Mouse (Mus musculus) lung, embryonic 14.5 days (tissue): ENCODE results near the gene Ift122. TPM values are rescaled to one million over a fixed set of nuclear protein-coding genes. Genes with fewer than 3 reads are reported as not detected.
"Not testable (repeated sequence)": the region's sequence is repeated elsewhere in the genome, so short reads cannot be mapped to it uniquely, and the experiment has no call there.

Experiments used
- ATAC-seq: fragments of 200-750 bp; cut with Nextera tagmentation; 2 replicates; pipeline ENCODE4 v1.8.0; 2017; ENCODE audit warnings: mild to moderate bottlenecking, moderate TSS enrichment, moderate library complexity; ENCODE audit not compliant: insufficient read depth
- DNase-seq: peaks from one replicate; pipeline ENCODE4 v3.0.0-alpha.2; 2015
- H3K27ac ChIP-seq: fragments of 300-500 bp; sonication (generic); 2 replicates; pipeline ENCODE4 v1.5.1; 2014; ENCODE audit warnings: low read depth, mild to moderate bottlenecking, moderate library complexity
- H3K27me3 ChIP-seq: fragments of 300-500 bp; sonication (generic); 2 replicates; pipeline ENCODE4 v1.6.1; 2014; ENCODE audit warnings: low read length, control low read depth; ENCODE audit not compliant: insufficient read depth
- H3K36me3 ChIP-seq: fragments of 300-500 bp; sonication (generic); 2 replicates; pipeline ENCODE4 v1.6.1; 2014; ENCODE audit warnings: control low read depth; ENCODE audit not compliant: insufficient read depth
- H3K4me1 ChIP-seq: fragments of 300-500 bp; sonication (generic); 2 replicates; pipeline ENCODE4 v1.6.1; 2014; ENCODE audit warnings: antibody characterized with exemption, control low read depth; ENCODE audit not compliant: insufficient read depth
- H3K4me2 ChIP-seq: fragments of 300-500 bp; sonication (generic); 2 replicates; pipeline ENCODE4 v1.6.1; 2014; ENCODE audit warnings: mild to moderate bottlenecking
- H3K4me3 ChIP-seq: fragments of 300-500 bp; sonication (generic); 2 replicates; pipeline ENCODE4 v1.5.1; 2014; ENCODE audit warnings: low read depth, low read length
- H3K9ac ChIP-seq: fragments of 300-500 bp; sonication (generic); 2 replicates; pipeline ENCODE4 v1.6.1; 2014
- H3K9me3 ChIP-seq: fragments of 300-500 bp; sonication (generic); 2 replicates; pipeline ENCODE4 v1.6.1; 2016; ENCODE audit warnings: low read depth, low read length, control low read depth
- CTCF ChIP-seq: IDR thresholded peaks from 2 replicates; pipeline ENCODE4 v1.5.1; 2016; ENCODE audit warnings: antibody characterized with exemption, low read depth
- WGBS: fragments of 180-500 bp; shearing (Covaris S2); extraction: QIAGEN DNeasy Blood & Tissue Kit; methylation state at CpG from one replicate; pipeline ENCODE4 v1.1.7; 2014; 5-methylcytosine and 5-hydroxymethylcytosine counted together
- polyA plus RNA-seq: library from polyadenylated mRNA; unstranded; fragments of >200 nt; fragmentation: Nextera tagmentation; extraction: Ambion mirVana; gene quantifications from 2 replicates; pipeline ENCODE4 v1.2.1, GENCODE M21; 2014

Ift122 gene
- polyA plus RNA-seq, 1 experiment from 2014 or later: 25.6 TPM

GRCm38 (mm10) chr6:115856361-115856745, 3.1 kb downstream of the Ift122 start:
- TF ChIP-seq CTCF: no peak

GRCm38 (mm10) chr6:115859258-115859657, 6.0 kb downstream of the Ift122 start:
- WGBS: 37% methylated on average over 4 of the region's 4 CpGs
- Histone ChIP-seq H3K4me1 (peaks cover 35% of the 10 kb centered on the region), H3K4me3 (no peak overlapping the region), H3K36me3 (peaks cover 3% of the 10 kb centered on the region; the same call in 1 of the 2 replicates), H3K27me3 (no peaks in the 10 kb centered on the region), H3K9ac (no peak overlapping the region), H3K4me2 (no peak overlapping the region), H3K9me3 (no peaks in the 10 kb centered on the region), H3K27ac (no peak overlapping the region; the same call in 1 of the 2 replicates)
- TF ChIP-seq CTCF: no peak
- no peak for ATAC-seq
- no peak for DNase-seq

More at GRCm38 (mm10) chr6:115856361-115856745, 3.1 kb downstream of the Ift122 start:
- Histone ChIP-seq H3K9me3 (no peaks in the 10 kb centered on the region), H3K27ac (peak overlapping the region; percentile 48; the same call in 1 of the 2 replicates), H3K4me2 (no peak overlapping the region), H3K36me3 (no peaks in the 10 kb centered on the region), H3K4me1 (peaks cover 38% of the 10 kb centered on the region), H3K4me3 (no peak overlapping the region), H3K27me3 (no peaks in the 10 kb centered on the region), H3K9ac (no peak overlapping the region)
- ATAC-seq: no peak
- 49% methylated on average over 4 of the region's 4 CpGs for WGBS
- no peak for DNase-seq

- no peaks in the 10 kb centered on the region for H3K9me3 ChIP-seq
- peak overlapping the region; percentile 58 for H3K27ac ChIP-seq
- H3K36me3 ChIP-seq: peaks cover 8% of the 10 kb centered on the region; the same call in 1 of the 2 replicates
- no peak overlapping the region for H3K9ac ChIP-seq
- no peak for TF ChIP-seq CTCF
- peaks cover 35% of the 10 kb centered on the region for H3K4me1 ChIP-seq
- no peak overlapping the region for H3K4me3 ChIP-seq
- H3K4me2 ChIP-seq: no peak overlapping the region
- no peaks in the 10 kb centered on the region for H3K27me3 ChIP-seq
- DNase-seq (peak; percentile 63), ATAC-seq (no peak)
- WGBS: 31% methylated on average over 7 of the region's 7 CpGs
Observed at GRCm38 (mm10) chr6:115860027-115860556, 6.8 kb downstream of the Ift122 start.

GRCm38 (mm10) chr6:115863340-115863841, 10.1 kb downstream of the Ift122 start:
- 44% methylated on average over 7 of the region's 7 CpGs for whole genome bisulfite sequencing
- ATAC-seq: peak; percentile 55

GRCm38 (mm10) chr6:115865246-115865645, 12.0 kb downstream of the Ift122 start:
- Histone ChIP-seq H3K27me3 (no peaks in the 10 kb centered on the region), H3K4me1 (0 out of 2 replicates have a peak, but pooled peaks cover 5% of the 10 kb centered on the region), H3K9ac (no peak overlapping the region), H3K4me3 (no peak overlapping the region), H3K36me3 (peaks cover 9% of the 10 kb centered on the region; the same call in 1 of the 2 replicates), H3K9me3 (no peaks in the 10 kb centered on the region), H3K27ac (no peak overlapping the region), H3K4me2 (no peak overlapping the region)
- DNase-seq (no peak), ATAC-seq (no peak)
- 91% methylated on average over 4 of the region's 4 CpGs for WGBS
- no peak for TF ChIP-seq CTCF

More at GRCm38 (mm10) chr6:115863340-115863841, 10.1 kb downstream of the Ift122 start:
- Histone ChIP-seq H3K36me3 (peaks cover 9% of the 10 kb centered on the region; the same call in 1 of the 2 replicates), H3K27ac (peak overlapping the region; percentile 70; the same call in 1 of the 2 replicates), H3K4me1 (peaks cover 14% of the 10 kb centered on the region), H3K27me3 (no peaks in the 10 kb centered on the region), H3K9me3 (no peaks in the 10 kb centered on the region), H3K9ac (no peak overlapping the region), H3K4me3 (no peak overlapping the region), H3K4me2 (no peak overlapping the region)
- DNase-seq: peak; percentile 68
- TF ChIP-seq CTCF: no peak

GRCm38 (mm10) chr6:115867157-115867556, 13.9 kb downstream of the Ift122 start:
- not testable (repeated sequence) for H3K4me3 ChIP-seq, H3K9ac ChIP-seq, H3K27me3 ChIP-seq, H3K9me3 ChIP-seq, H3K4me2 ChIP-seq, DNase-seq, ATAC-seq, H3K36me3 ChIP-seq, H3K4me1 ChIP-seq, H3K27ac ChIP-seq
- no CpG with 5 or more reads among the region's 3 CpGs for WGBS

GRCm38 (mm10) chr6:115871318-115871717, 18.0 kb downstream of the Ift122 start:
- H3K27me3 ChIP-seq, H3K4me3 ChIP-seq, H3K4me1 ChIP-seq, DNase-seq, ATAC-seq, H3K4me2 ChIP-seq, H3K27ac ChIP-seq, H3K9ac ChIP-seq, H3K9me3 ChIP-seq: not testable (repeated sequence)
- no CpG with 5 or more reads among the region's 3 CpGs for WGBS
- peaks cover 12% of the 10 kb centered on the region; the same call in 1 of the 2 replicates for H3K36me3 ChIP-seq
